Comparison of ENCODE assay signal across 8 mouse cellular contexts in genomic region chr1:34485461-34486188, GRCm38 (mm10). TPM values are rescaled to one million over a fixed set of nuclear protein-coding genes. Genes with fewer than 3 reads are reported as not detected.
DNase-seq lines count a peak whose midpoint lies in the region; ATAC-seq and TF ChIP-seq lines count a peak whose summit lies in the region.

No protein-coding gene starts in this region.

- TF ChIP-seq CTCF in E14TG2a.4 (conservative IDR thresholded peaks at IDR 0.05; ENCODE audit: low read length): peak; percentile 54

- H3K4me3 ChIP-seq in E14TG2a.4 (replicated peaks; ENCODE audit: low read length): peak overlapping the region; percentile 58
- peak overlapping the region; percentile 42 for H3K4me3 ChIP-seq in forebrain, embryonic 10.5 days
- peak overlapping the region; percentile 36 for H3K4me3 ChIP-seq in hindbrain, embryonic 16.5 days (ENCODE audit: low read length)

- H3K27me3 ChIP-seq in E14TG2a.4 (ENCODE audit: insufficient read depth, low read length): peaks cover 12% of the 10 kb centered on the region
- peaks cover 16% of the 10 kb centered on the region for H3K27me3 ChIP-seq in forebrain, embryonic 10.5 days (ENCODE audit: poor library complexity, severe bottlenecking)
- no peaks in the 10 kb centered on the region for H3K27me3 ChIP-seq in hindbrain, embryonic 16.5 days (replicated peaks; ENCODE audit: control insufficient read depth, insufficient read depth, low read length)

- peak overlapping the region; percentile 66 for H3K4me2 ChIP-seq in hindbrain, embryonic 16.5 days (ENCODE audit: low read length)

- H3K36me3 ChIP-seq in E14TG2a.4 (ENCODE audit: insufficient read depth, low read length): no peaks in the 10 kb centered on the region
- H3K36me3 ChIP-seq in forebrain, embryonic 10.5 days (replicated peaks): no peaks in the 10 kb centered on the region
- no peaks in the 10 kb centered on the region for H3K36me3 ChIP-seq in hindbrain, embryonic 16.5 days (ENCODE audit: control insufficient read depth, insufficient read depth, low read length)

- peak; percentile 91 for ATAC-seq in hindbrain, embryonic 16.5 days

- peaks cover 10% of the 10 kb centered on the region for H3K4me1 ChIP-seq in E14TG2a.4 (replicated peaks; ENCODE audit: low read depth, low read length)
- peaks cover 7% of the 10 kb centered on the region for H3K4me1 ChIP-seq in forebrain, embryonic 10.5 days
- H3K4me1 ChIP-seq in hindbrain, embryonic 16.5 days (ENCODE audit: control insufficient read depth, insufficient read depth, low read depth, low read length): peaks cover 5% of the 10 kb centered on the region

- H3K27ac ChIP-seq in forebrain, embryonic 10.5 days: no peak overlapping the region
- no peak overlapping the region for H3K27ac ChIP-seq in hindbrain, embryonic 16.5 days (ENCODE audit: low read depth, low read length)

- DNase-seq in brain, adult 2 months (ENCODE audit: low read depth, low spot score): peak; percentile 92
- no peak for DNase-seq in forebrain, embryonic 10.5 days (ENCODE audit: extremely low spot score, low spot score)
- peak; percentile 56 to 60 for DNase-seq in left cerebral cortex, adult 18-20 months (ENCODE audit: low spot score in 2 of 2)
- DNase-seq in lung, postnatal 36 days: peak; percentile 78
- peak; percentile 73 to 76 for DNase-seq in right cerebral cortex, adult 2 months (ENCODE audit: low spot score in 2 of 2)
- no peak for DNase-seq in gastrocnemius, postnatal 4 days (ENCODE audit: low spot score in 2 of 2)

- no peaks in the 10 kb centered on the region for H3K9me3 ChIP-seq in E14TG2a.4 (ENCODE audit: low read length)
- no peaks in the 10 kb centered on the region for H3K9me3 ChIP-seq in forebrain, embryonic 10.5 days
- no peaks in the 10 kb centered on the region for H3K9me3 ChIP-seq in hindbrain, embryonic 16.5 days (ENCODE audit: control insufficient read depth, low read length)

- H3K9ac ChIP-seq in hindbrain, embryonic 16.5 days (ENCODE audit: low read depth, low read length): peak overlapping the region; percentile 56

- WGBS in forebrain, embryonic 10.5 days: 9% methylated on average over 25 of the region's 25 CpGs
- WGBS in hindbrain, embryonic 16.5 days: 13% methylated on average over 25 of the region's 25 CpGs

RNA-seq across cellular contexts. Expression of gene Prss39, which starts 12.6 kb away (rescaled TPM):
- not detected in 2 replicates for polyA plus RNA-seq in forebrain, embryonic 10.5 days (2016; fragmentation: Nextera tagmentation; extraction: Ambion mirVana)
- not detected in 2 replicates for polyA plus RNA-seq in hindbrain, embryonic 16.5 days (2015; fragmentation: Nextera tagmentation; extraction: Ambion mirVana)
- total RNA-seq in left cerebral cortex, adult 18-20 months (2021): not detected
- total RNA-seq in gastrocnemius, postnatal 4 days (2021): not detected

RNA-seq across cellular contexts. Expression of gene Ptpn18, which starts 26.1 kb away (rescaled TPM):
- polyA plus RNA-seq in forebrain, embryonic 10.5 days (2016; fragmentation: Nextera tagmentation; extraction: Ambion mirVana): 3.4 and 6.0 TPM in 2 replicates
- polyA plus RNA-seq in hindbrain, embryonic 16.5 days (2015; fragmentation: Nextera tagmentation; extraction: Ambion mirVana): 4.4 and 4.9 TPM in 2 replicates
- total RNA-seq in left cerebral cortex, adult 18-20 months (2021): 1 to 10 TPM; 3.0 to 4.5 TPM
- total RNA-seq in gastrocnemius, postnatal 4 days (2021): 1 to 10 TPM; 8.4 to 9.3 TPM

RNA-seq across cellular contexts. Expression of gene Imp4, which starts 46.0 kb away (rescaled TPM):
- 118 and 119 TPM in 2 replicates for polyA plus RNA-seq in forebrain, embryonic 10.5 days (2016; fragmentation: Nextera tagmentation; extraction: Ambion mirVana)
- polyA plus RNA-seq in hindbrain, embryonic 16.5 days (2015; fragmentation: Nextera tagmentation; extraction: Ambion mirVana): 50.1 and 54.4 TPM in 2 replicates
- 10 to 100 TPM; 34.2 to 36.5 TPM for total RNA-seq in left cerebral cortex, adult 18-20 months (2021)
- 10 to 100 TPM; 26.5 to 27.7 TPM for total RNA-seq in gastrocnemius, postnatal 4 days (2021)

RNA-seq across cellular contexts. Expression of gene Ccdc115, which starts 46.2 kb away (rescaled TPM):
- polyA plus RNA-seq in forebrain, embryonic 10.5 days (2016; fragmentation: Nextera tagmentation; extraction: Ambion mirVana): 69.1 and 70.3 TPM in 2 replicates
- polyA plus RNA-seq in hindbrain, embryonic 16.5 days (2015; fragmentation: Nextera tagmentation; extraction: Ambion mirVana): 64.8 and 68.6 TPM in 2 replicates
- 10 to 100 TPM; 12.9 to 15.9 TPM for total RNA-seq in left cerebral cortex, adult 18-20 months (2021)
- 10 to 100 TPM; 17.2 to 20.9 TPM for total RNA-seq in gastrocnemius, postnatal 4 days (2021)

RNA-seq across cellular contexts. Expression of gene Cfc1, which starts 49.8 kb away (rescaled TPM):
- not detected in 2 replicates for polyA plus RNA-seq in forebrain, embryonic 10.5 days (2016; fragmentation: Nextera tagmentation; extraction: Ambion mirVana)
- 0.16 and 0.25 TPM in 2 replicates for polyA plus RNA-seq in hindbrain, embryonic 16.5 days (2015; fragmentation: Nextera tagmentation; extraction: Ambion mirVana)
- not detected for total RNA-seq in left cerebral cortex, adult 18-20 months (2021)
- total RNA-seq in gastrocnemius, postnatal 4 days (2021): not detected

Comparison
In these comparisons a context has a peak if more than half of its experiments do, and no peak if none do; other contexts are left out.
1. DNase-seq: peak in brain, adult 2 months (single experiment), left cerebral cortex, adult 18-20 months (2 of 2), lung, postnatal 36 days (single experiment) and right cerebral cortex, adult 2 months (2 of 2); none in forebrain, embryonic 10.5 days (single experiment) and gastrocnemius, postnatal 4 days (0 of 2).
2. Peak in every context shown above with its lines, with median percentiles within 50 percentile points of each other: H3K4me3 ChIP-seq.